Mouse (Mus musculus) macrophage (primary cell): ENCODE measurements around the gene Lysmd3. TPM values are rescaled to one million over a fixed set of nuclear protein-coding genes. Genes with fewer than 3 reads are reported as not detected.

ENCODE experiments used
- H3K27ac ChIP-seq: fragments of 350-480 bp; formaldehyde crosslinking; 2 replicates; pipeline ENCODE4 v1.9.0; 2021
- H3K36me3 ChIP-seq: fragments of 350-480 bp; formaldehyde crosslinking; 2 replicates; pipeline ENCODE4 v1.9.0; 2021; ENCODE audit errors: inconsistent target
- H3K4me3 ChIP-seq: fragments of 350-480 bp; formaldehyde crosslinking; 2 replicates; pipeline ENCODE4 v1.9.0; 2021; ENCODE audit errors: inconsistent target
- H3K79me2 ChIP-seq: fragments of 350-480 bp; formaldehyde crosslinking; 2 replicates; pipeline ENCODE4 v1.9.0; 2021; ENCODE audit errors: inconsistent target
- WGBS: methylation state at CpG from one replicate; pipeline ENCODE4 v1.1.7; 2026; ENCODE audit warnings: inconsistent platforms; ENCODE audit not compliant: missing documents; 5-methylcytosine and 5-hydroxymethylcytosine counted together
- polyA plus RNA-seq: library from polyadenylated mRNA; stranded (reverse); fragments of 250-400 nt; gene quantifications from 3 replicates; pipeline ENCODE4 v1.2.4, GENCODE M21; 2018; ENCODE audit warnings: inconsistent platforms

Gene Lysmd3
- polyA plus RNA-seq, 1 experiment from 2014 or later, result 9.2 TPM

GRCm38 (mm10) chr13:81703621-81704020 is 46.2 kb downstream of the Lysmd3 start:
- no peak overlapping the region for H3K27ac ChIP-seq
- 94% methylated on average over 9 of the region's 9 CpGs for WGBS
- no peak overlapping the region for H3K4me3 ChIP-seq
- H3K36me3 ChIP-seq, result no peaks in the 10 kb centered on the region
- H3K79me2 ChIP-seq, result no peaks in the 10 kb centered on the region; the same call in 1 of the 2 replicates

- Histone ChIP-seq H3K4me3 (no peak overlapping the region), H3K36me3 (no peaks in the 10 kb centered on the region), H3K79me2 (no peaks in the 10 kb centered on the region; the same call in 1 of the 2 replicates), H3K27ac (no peak overlapping the region)
- WGBS, result 97% methylated on average over 4 of the region's 5 CpGs
Observed at GRCm38 (mm10) chr13:81706311-81706710, 48.8 kb downstream of the Lysmd3 start.

DNA sequence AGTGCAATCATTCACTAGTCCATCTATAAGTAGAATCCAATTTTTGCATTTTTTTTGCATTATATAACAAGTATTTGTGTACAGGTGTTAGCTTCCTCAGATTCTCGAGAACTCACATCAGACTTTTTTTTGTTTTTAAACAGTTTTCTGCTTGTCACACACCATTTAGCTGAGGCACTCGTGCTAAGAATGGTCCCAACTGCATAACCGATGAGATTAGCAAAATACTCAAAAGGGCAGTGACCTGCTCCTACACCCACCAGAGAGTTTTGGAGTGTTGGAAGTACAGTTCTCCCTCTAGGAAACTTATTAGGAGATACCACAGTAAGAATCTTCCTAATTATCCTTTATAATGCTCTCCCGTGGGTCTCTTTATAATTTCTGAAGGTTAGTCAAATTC is 52.3 kb downstream of the Lysmd3 start:
- Histone ChIP-seq H3K4me3 (peak overlapping the region; percentile 80), H3K79me2 (no peaks in the 10 kb centered on the region; the same call in 1 of the 2 replicates), H3K27ac (no peak overlapping the region), H3K36me3 (no peaks in the 10 kb centered on the region)
- WGBS, result 38% methylated on average over 4 of the region's 4 CpGs

- Histone ChIP-seq H3K79me2 (no peaks in the 10 kb centered on the region; the same call in 1 of the 2 replicates), H3K4me3 (peak overlapping the region; percentile 80), H3K27ac (no peak overlapping the region), H3K36me3 (no peaks in the 10 kb centered on the region)
- 0% methylated on average over 7 of the region's 7 CpGs for WGBS
Observed at GRCm38 (mm10) chr13:81710266-81710665, 52.8 kb downstream of the Lysmd3 start.

- no peaks in the 10 kb centered on the region for H3K36me3 ChIP-seq
- no peak within 1 kb of the TSS for H3K27ac ChIP-seq
- no peaks in the 10 kb centered on the region; the same call in 1 of the 2 replicates for H3K79me2 ChIP-seq
- under 1% methylated on average over 55 of the region's 61 CpGs for WGBS
- peak within 1 kb of the TSS; percentile 80 for H3K4me3 ChIP-seq
Observed at GRCm38 (mm10) chr13:81710775-81711545, 53.5 kb downstream of the Lysmd3 start, which contains the start of the genes Polr3g and Mblac2. Gene Polr3g (minus strand): TSS chr13:81711013. Gene Mblac2 (plus strand): TSS chr13:81711341.

GRCm38 (mm10) chr13:81711546-81712371 is 54.3 kb downstream of the Lysmd3 start:
- Histone ChIP-seq H3K4me3 (peak overlapping the region; percentile 80), H3K27ac (no peak overlapping the region), H3K79me2 (no peaks in the 10 kb centered on the region; the same call in 1 of the 2 replicates), H3K36me3 (no peaks in the 10 kb centered on the region)
- 2% methylated on average over 42 of the region's 42 CpGs for WGBS

- Histone ChIP-seq H3K27ac (no peak overlapping the region), H3K4me3 (no peak overlapping the region), H3K79me2 (no peaks in the 10 kb centered on the region; the same call in 1 of the 2 replicates), H3K36me3 (no peaks in the 10 kb centered on the region)
- 100% methylated on average over 1 of the region's 1 CpGs for WGBS
Observed at GRCm38 (mm10) chr13:81713896-81714295, 56.4 kb downstream of the Lysmd3 start.

Other genes with a start within 250 kb of the Lysmd3 start
- not detected in 3 replicates for gene Adgrv1, start 24.5 kb upstream of the Lysmd3 start, polyA plus RNA-seq
- 3.6 to 12.2 TPM (median 8.5 TPM) in 3 replicates for gene Polr3g, start 53.4 kb downstream of the Lysmd3 start, polyA plus RNA-seq
- 4.7 to 8.1 TPM (median 5.0 TPM) in 3 replicates for gene Mblac2, start 53.7 kb downstream of the Lysmd3 start, polyA plus RNA-seq
- 54.4 to 194 TPM (median 85.7 TPM) in 3 replicates for gene Cetn3, start 125.4 kb downstream of the Lysmd3 start, polyA plus RNA-seq